Mouse (Mus musculus) thymus, postnatal 14 days (tissue): Measurements from ENCODE around the gene Glt8d2.
"Not testable (repeated sequence)": the region's sequence is repeated elsewhere in the genome, so short reads cannot be mapped to it uniquely, and the experiment has no call there.

ENCODE experiments used
- DNase-seq: peaks from one replicate; pipeline ENCODE4 v3.0.0; 2021

Glt8d2 gene

GRCm38 (mm10) chr10:82641481-82641880, 49.0 kb downstream of the Glt8d2 start:
- DNase-seq: no peak

GRCm38 (mm10) chr10:82639032-82639698, 51.3 kb downstream of the Glt8d2 start:
- DNase-seq: no peak

GRCm38 (mm10) chr10:82636321-82636720, 54.1 kb downstream of the Glt8d2 start:
- no peak for DNase-seq

- DNase-seq: no peak
Observed at GRCm38 (mm10) chr10:82634348-82634747, 56.1 kb downstream of the Glt8d2 start.

GRCm38 (mm10) chr10:82632496-82633280, 57.8 kb downstream of the Glt8d2 start:
- DNase-seq: no peak

GRCm38 (mm10) chr10:82631133-82631532, 59.3 kb downstream of the Glt8d2 start:
- DNase-seq: no peak

- no peak for DNase-seq
Observed at GRCm38 (mm10) chr10:82630497-82630896, 60.0 kb downstream of the Glt8d2 start.

GRCm38 (mm10) chr10:82629586-82630255, 60.7 kb downstream of the Glt8d2 start, which contains the start of gene Tdg:
Gene Tdg (plus strand): TSS chr10:82629828.
- peak; percentile 92 for DNase-seq

- DNase-seq: peak; percentile 23
Observed at GRCm38 (mm10) chr10:82629111-82629585, 61.3 kb downstream of the Glt8d2 start.

GRCm38 (mm10) chr10:82623553-82623932, 66.9 kb downstream of the Glt8d2 start:
- DNase-seq: not testable (repeated sequence)

GRCm38 (mm10) chr10:82622671-82623552, 67.5 kb downstream of the Glt8d2 start, which contains the start of gene 1190007I07Rik:
Gene 1190007I07Rik (minus strand): TSS chr10:82623228.
- peak; percentile 89 for DNase-seq

GRCm38 (mm10) chr10:82622235-82622634, 68.2 kb downstream of the Glt8d2 start:
- no peak for DNase-seq
